Mouse (Mus musculus) myocyte (in vitro differentiated cells): ENCODE measurements around the gene Tpm4.

Source experiments
- CEBPB ChIP-seq: IDR thresholded peaks from 2 replicates; pipeline ENCODE4 v1.6.1; 2011; ENCODE audit warnings: mild to moderate bottlenecking, moderate library complexity; ENCODE audit not compliant: poor library complexity, insufficient read depth, severe bottlenecking
- E2F4 ChIP-seq: IDR thresholded peaks from one replicate; pipeline ENCODE4 v1.6.1; 2011; ENCODE audit warnings: mild to moderate bottlenecking, control low read depth, moderate library complexity; ENCODE audit not compliant: insufficient read depth
- MAX ChIP-seq: IDR thresholded peaks from one replicate; pipeline ENCODE4 v1.6.1; 2011; ENCODE audit warnings: low read depth, mild to moderate bottlenecking, control low read depth
- MYOD1 ChIP-seq, 3 experiments: IDR thresholded peaks; one replicate each; pipeline ENCODE4 v1.6.1; 2011; ENCODE audit warnings: control low read depth in 2 of 3, low read depth in 2 of 3, mild to moderate bottlenecking in 2 of 3, moderate library complexity in 1 of 3; ENCODE audit not compliant: insufficient read length in 2 of 3, control insufficient read depth in 1 of 3
- MYOG ChIP-seq, 3 experiments: IDR thresholded peaks; one replicate each; pipeline ENCODE4 v1.6.1; 2011; ENCODE audit warnings: control low read depth in 2 of 3, low read depth in 2 of 3, mild to moderate bottlenecking in 2 of 3; ENCODE audit not compliant: insufficient read length in 2 of 3, control insufficient read depth in 1 of 3, insufficient read depth in 1 of 3
- POLR2A ChIP-seq: IDR thresholded peaks from one replicate; pipeline ENCODE4 v1.6.1; 2011; ENCODE audit warnings: low read depth, mild to moderate bottlenecking, control low read depth, moderate library complexity; ENCODE audit not compliant: insufficient read length
- POLR2AphosphoS2 ChIP-seq: IDR thresholded peaks from one replicate; pipeline ENCODE4 v1.6.1; 2011; ENCODE audit warnings: low read depth, control low read depth; ENCODE audit not compliant: insufficient read length
- REST ChIP-seq: IDR thresholded peaks from one replicate; pipeline ENCODE4 v1.6.1; 2011; ENCODE audit warnings: mild to moderate bottlenecking, control low read depth, moderate library complexity; ENCODE audit not compliant: insufficient read depth, insufficient read length
- TCF12 ChIP-seq: IDR thresholded peaks from one replicate; pipeline ENCODE4 v1.6.1; 2011; ENCODE audit warnings: mild to moderate bottlenecking, control low read depth; ENCODE audit not compliant: poor library complexity, insufficient read depth, severe bottlenecking
- TCF3 ChIP-seq: IDR thresholded peaks from one replicate; pipeline ENCODE4 v1.6.1; 2011; ENCODE audit warnings: low read depth, control low read depth; ENCODE audit not compliant: insufficient read length
- USF1 ChIP-seq: IDR thresholded peaks from one replicate; pipeline ENCODE4 v1.6.1; 2011; ENCODE audit warnings: low read depth, mild to moderate bottlenecking, control low read depth, moderate library complexity

GRCm38 (mm10) chr8:72197997-72198396 lies 63.2 kb downstream of the Tpm4 start:
- no peak for TF ChIP-seq MYOD1 (IDR thresholded peaks at IDR 0.05; ENCODE audit: control insufficient read depth in 1 of 3, insufficient read length in 2 of 3, low read depth in 2 of 3)
- TF ChIP-seq MYOG (IDR thresholded peaks at IDR 0.05; ENCODE audit: control insufficient read depth in 1 of 3, insufficient read depth in 1 of 3, insufficient read length in 2 of 3, low read depth in 2 of 3): no peak
- no peak for TF ChIP-seq POLR2A
- no peak for TF ChIP-seq MAX
- no peak for TF ChIP-seq TCF12
- no peak for TF ChIP-seq E2F4
- TF ChIP-seq USF1: no peak
- TF ChIP-seq POLR2AphosphoS2: no peak
- TF ChIP-seq TCF3: no peak
- no peak for TF ChIP-seq CEBPB
- no peak for TF ChIP-seq REST
